Mouse (Mus musculus): ENCODE results near the gene Smg6.
A peak's percentile ranks its signal among the peaks of the same experiment; 100 is the strongest.
"Not testable (repeated sequence)": the region's sequence is repeated elsewhere in the genome, so short reads cannot be mapped to it uniquely, and the experiment has no call there.

Smg6 gene

GRCm38 (mm10) chr11:74994141-74994540 lies 68.5 kb downstream of the Smg6 start:
- peak; percentile 40 for DNase-seq (ENCODE audit: low read depth, low spot score)

- no peak for DNase-seq (ENCODE audit: low read depth, low spot score)
These were observed 69.2 kb downstream of the Smg6 start for GRCm38 (mm10) chr11:74994856-74995255.

GRCm38 (mm10) chr11:74996482-74996881 lies 70.9 kb downstream of the Smg6 start:
- no peak for DNase-seq (ENCODE audit: low read depth, low spot score)

GRCm38 (mm10) chr11:75000869-75001653 lies 75.4 kb downstream of the Smg6 start:
- peak; percentile 11 for DNase-seq (ENCODE audit: low read depth, low spot score)

- DNase-seq (ENCODE audit: low read depth, low spot score), result peak; percentile 61
These were observed 82.6 kb downstream of the Smg6 start for GRCm38 (mm10) chr11:75008270-75008669.

- DNase-seq (ENCODE audit: low read depth, low spot score), result not testable (repeated sequence)
These were observed 83.9 kb downstream of the Smg6 start for GRCm38 (mm10) chr11:75009537-75009936.

GRCm38 (mm10) chr11:75012997-75013694 lies 87.5 kb downstream of the Smg6 start:
- DNase-seq (ENCODE audit: low read depth, low spot score), result peak; percentile 76

GRCm38 (mm10) chr11:75013764-75014695 lies 88.4 kb downstream of the Smg6 start:
- peak; percentile 43 for DNase-seq (ENCODE audit: low read depth, low spot score)

- DNase-seq (ENCODE audit: low read depth, low spot score), result peak; percentile 88
These were observed 89.2 kb downstream of the Smg6 start for GRCm38 (mm10) chr11:75014816-75015215.

GRCm38 (mm10) chr11:75015453-75015871 lies 89.8 kb downstream of the Smg6 start:
- peak; percentile 72 for DNase-seq (ENCODE audit: low read depth, low spot score)

- DNase-seq (ENCODE audit: low read depth, low spot score), result no peak
These were observed 90.8 kb downstream of the Smg6 start for GRCm38 (mm10) chr11:75016309-75016860.

GRCm38 (mm10) chr11:75017831-75018230 lies 92.2 kb downstream of the Smg6 start:
- no peak for DNase-seq (ENCODE audit: low read depth, low spot score)

GRCm38 (mm10) chr11:75026977-75027376 lies 101.4 kb downstream of the Smg6 start:
- DNase-seq (ENCODE audit: low read depth, low spot score), result no peak

GRCm38 (mm10) chr11:75027616-75028015 lies 102.0 kb downstream of the Smg6 start:
- no peak for DNase-seq (ENCODE audit: low read depth, low spot score)

GRCm38 (mm10) chr11:75031251-75031650 lies 105.6 kb downstream of the Smg6 start:
- DNase-seq (ENCODE audit: low read depth, low spot score), result no peak

- no peak for DNase-seq (ENCODE audit: low read depth, low spot score)
These were observed 107.3 kb downstream of the Smg6 start for GRCm38 (mm10) chr11:75032946-75033345.

GRCm38 (mm10) chr11:75033581-75034067 lies 108.0 kb downstream of the Smg6 start:
- DNase-seq (ENCODE audit: low read depth, low spot score), result peak; percentile 52

- DNase-seq (ENCODE audit: low read depth, low spot score), result no peak
These were observed 108.5 kb downstream of the Smg6 start for GRCm38 (mm10) chr11:75034104-75034503.

GRCm38 (mm10) chr11:75044333-75044732 lies 118.7 kb downstream of the Smg6 start:
- DNase-seq (ENCODE audit: low read depth, low spot score), result no peak

- no peak for DNase-seq (ENCODE audit: low read depth, low spot score)
These were observed 120.2 kb downstream of the Smg6 start for GRCm38 (mm10) chr11:75045822-75046221.

GRCm38 (mm10) chr11:75046638-75047037 lies 121.0 kb downstream of the Smg6 start:
- DNase-seq (ENCODE audit: low read depth, low spot score), result no peak
